Mouse (Mus musculus): ENCODE results near the gene Slc6a14.

Gene Slc6a14

GRCm38 (mm10) chrX:21714829-21715228 lies at the start of gene Slc6a14:
TSS of gene Slc6a14 (plus strand) at chrX:21714896.
- no peaks in the 10 kb centered on the region for H3K36me3 ChIP-seq (ENCODE audit: control insufficient read depth, insufficient read depth, low read length, poor library complexity, severe bottlenecking)
- no peaks in the 10 kb centered on the region for H3K27me3 ChIP-seq (ENCODE audit: control insufficient read depth, insufficient read depth, low read length, poor library complexity, severe bottlenecking)
- DNase-seq (ENCODE audit: low read depth, low spot score): no peak

- Histone ChIP-seq H3K27me3 (ENCODE audit: control insufficient read depth, insufficient read depth, low read length, poor library complexity, severe bottlenecking) (no peaks in the 10 kb centered on the region), H3K36me3 (ENCODE audit: control insufficient read depth, insufficient read depth, low read length, poor library complexity, severe bottlenecking) (no peaks in the 10 kb centered on the region)
- DNase-seq (ENCODE audit: low read depth, low spot score): no peak
Measured at GRCm38 (mm10) chrX:21670896-21671295, 43.8 kb upstream of the Slc6a14 start.

GRCm38 (mm10) chrX:21695220-21695619 lies 19.5 kb upstream of the Slc6a14 start:
- Histone ChIP-seq H3K27me3 (ENCODE audit: control insufficient read depth, insufficient read depth, low read length, poor library complexity, severe bottlenecking) (no peaks in the 10 kb centered on the region), H3K36me3 (ENCODE audit: control insufficient read depth, insufficient read depth, low read length, poor library complexity, severe bottlenecking) (no peaks in the 10 kb centered on the region)
- DNase-seq (ENCODE audit: low read depth, low spot score): no peak

GRCm38 (mm10) chrX:21695687-21696086 lies 19.0 kb upstream of the Slc6a14 start:
- H3K36me3 ChIP-seq (ENCODE audit: control insufficient read depth, insufficient read depth, low read length, poor library complexity, severe bottlenecking): no peaks in the 10 kb centered on the region
- no peaks in the 10 kb centered on the region for H3K27me3 ChIP-seq (ENCODE audit: control insufficient read depth, insufficient read depth, low read length, poor library complexity, severe bottlenecking)
- DNase-seq (ENCODE audit: low read depth, low spot score): no peak

- no peaks in the 10 kb centered on the region for H3K27me3 ChIP-seq (ENCODE audit: control insufficient read depth, insufficient read depth, low read length, poor library complexity, severe bottlenecking)
- no peak for DNase-seq (ENCODE audit: low read depth, low spot score)
- no peaks in the 10 kb centered on the region for H3K36me3 ChIP-seq (ENCODE audit: control insufficient read depth, insufficient read depth, low read length, poor library complexity, severe bottlenecking)
Measured at GRCm38 (mm10) chrX:21701646-21702045, 13.1 kb upstream of the Slc6a14 start.

- H3K36me3 ChIP-seq (ENCODE audit: control insufficient read depth, insufficient read depth, low read length, poor library complexity, severe bottlenecking): no peaks in the 10 kb centered on the region
- no peaks in the 10 kb centered on the region for H3K27me3 ChIP-seq (ENCODE audit: control insufficient read depth, insufficient read depth, low read length, poor library complexity, severe bottlenecking)
- no peak for DNase-seq (ENCODE audit: low read depth, low spot score)
Measured at GRCm38 (mm10) chrX:21704470-21704869, 10.2 kb upstream of the Slc6a14 start.

- no peaks in the 10 kb centered on the region for H3K27me3 ChIP-seq (ENCODE audit: control insufficient read depth, insufficient read depth, low read length, poor library complexity, severe bottlenecking)
- no peak for DNase-seq (ENCODE audit: low read depth, low spot score)
- H3K36me3 ChIP-seq (ENCODE audit: control insufficient read depth, insufficient read depth, low read length, poor library complexity, severe bottlenecking): no peaks in the 10 kb centered on the region
Measured at GRCm38 (mm10) chrX:21715293-21715692, 597 bp downstream of the Slc6a14 start.

GRCm38 (mm10) chrX:21716885-21717284 lies 2.2 kb downstream of the Slc6a14 start:
- Histone ChIP-seq H3K27me3 (ENCODE audit: control insufficient read depth, insufficient read depth, low read length, poor library complexity, severe bottlenecking) (no peaks in the 10 kb centered on the region), H3K36me3 (ENCODE audit: control insufficient read depth, insufficient read depth, low read length, poor library complexity, severe bottlenecking) (no peaks in the 10 kb centered on the region)
- no peak for DNase-seq (ENCODE audit: low read depth, low spot score)

GRCm38 (mm10) chrX:21744997-21745396 lies 30.3 kb downstream of the Slc6a14 start, which contains the start of gene Gm28269:
TSS of gene Gm28269 (minus strand) at chrX:21745097.
- H3K36me3 ChIP-seq (ENCODE audit: control insufficient read depth, insufficient read depth, low read length, poor library complexity, severe bottlenecking): no peaks in the 10 kb centered on the region
- no peak for DNase-seq (ENCODE audit: low read depth, low spot score)
- no peaks in the 10 kb centered on the region for H3K27me3 ChIP-seq (ENCODE audit: control insufficient read depth, insufficient read depth, low read length, poor library complexity, severe bottlenecking)

Data from splenic B cell, adult 2 months (primary cell).